Mouse (Mus musculus): Measurements from ENCODE around the gene Ybx2.
A peak's percentile ranks its signal among the peaks of the same experiment; 100 is the strongest.
"Not testable (repeated sequence)": the region's sequence is repeated elsewhere in the genome, so short reads cannot be mapped to it uniquely, and the experiment has no call there.

The Ybx2 gene

GRCm38 (mm10) chr11:69920266-69921031 is 15.1 kb upstream of the Ybx2 start:
- Histone ChIP-seq H3K36me3 (ENCODE audit: control insufficient read depth, insufficient read depth, low read length, poor library complexity, severe bottlenecking) (peaks cover 17% of the 10 kb centered on the region), H3K27me3 (ENCODE audit: control insufficient read depth, insufficient read depth, low read length, poor library complexity, severe bottlenecking) (no peaks in the 10 kb centered on the region)
- DNase-seq (ENCODE audit: low read depth, low spot score) = peak; percentile 62

DNA sequence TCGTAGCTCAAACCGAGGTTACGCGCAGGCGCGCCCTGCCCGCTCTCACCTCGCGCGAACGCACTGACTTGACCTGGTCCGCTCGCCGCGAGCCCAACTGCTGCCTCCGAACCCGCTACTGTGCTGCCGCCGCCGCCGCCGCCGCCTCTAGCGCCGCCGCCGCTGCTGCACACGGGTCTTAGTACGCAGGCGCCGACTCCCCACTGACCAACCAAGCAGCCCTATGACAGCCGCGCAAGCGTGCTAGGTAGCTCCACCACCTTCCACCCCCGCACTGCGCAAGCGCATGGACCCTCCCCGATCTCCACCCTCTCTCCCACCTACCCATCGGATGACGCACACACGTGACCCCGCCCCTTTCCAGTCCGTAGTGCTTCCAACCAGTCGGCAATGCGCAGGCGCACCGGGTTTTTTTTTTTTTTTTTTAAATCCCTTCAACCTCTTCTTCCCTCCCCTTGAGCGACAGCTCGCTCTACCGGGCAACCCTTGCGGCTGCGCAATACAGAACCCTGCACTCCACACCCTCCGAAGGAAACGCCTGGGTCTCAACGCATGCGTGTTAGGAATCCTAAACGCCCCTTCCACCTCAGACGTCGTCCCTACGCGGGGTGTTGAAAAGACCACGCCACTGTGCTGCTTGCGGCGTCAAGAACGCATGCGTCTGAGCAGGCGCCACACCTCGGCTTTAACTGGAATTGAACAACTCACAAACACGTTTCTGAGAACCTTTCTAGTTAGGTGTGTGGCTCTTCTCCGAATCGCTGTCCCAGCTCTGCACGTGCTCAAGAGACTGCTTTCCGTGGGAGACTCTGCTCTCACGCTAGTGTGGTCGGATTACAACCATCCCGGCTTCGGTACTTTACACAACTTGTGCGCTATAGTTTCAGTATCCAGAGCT is 14.2 kb upstream of the Ybx2 start, which contains the start of gene Eif5a:
TSS of gene Eif5a (minus strand) at position 845 of the 898 bp plus-strand sequence.
- peaks cover 12% of the 10 kb centered on the region for H3K36me3 ChIP-seq (ENCODE audit: control insufficient read depth, insufficient read depth, low read length, poor library complexity, severe bottlenecking)
- DNase-seq (ENCODE audit: low read depth, low spot score) = peak; percentile 100

GRCm38 (mm10) chr11:69922012-69922756 is 13.4 kb upstream of the Ybx2 start:
- peak; percentile 51 for DNase-seq (ENCODE audit: low read depth, low spot score)
- H3K36me3 ChIP-seq (ENCODE audit: control insufficient read depth, insufficient read depth, low read length, poor library complexity, severe bottlenecking) = peaks cover 10% of the 10 kb centered on the region

More for the DNA sequence above, 14.2 kb upstream of the Ybx2 start, which contains the start of gene Eif5a:
- H3K27me3 ChIP-seq (ENCODE audit: control insufficient read depth, insufficient read depth, low read length, poor library complexity, severe bottlenecking) = no peaks in the 10 kb centered on the region

DNA sequence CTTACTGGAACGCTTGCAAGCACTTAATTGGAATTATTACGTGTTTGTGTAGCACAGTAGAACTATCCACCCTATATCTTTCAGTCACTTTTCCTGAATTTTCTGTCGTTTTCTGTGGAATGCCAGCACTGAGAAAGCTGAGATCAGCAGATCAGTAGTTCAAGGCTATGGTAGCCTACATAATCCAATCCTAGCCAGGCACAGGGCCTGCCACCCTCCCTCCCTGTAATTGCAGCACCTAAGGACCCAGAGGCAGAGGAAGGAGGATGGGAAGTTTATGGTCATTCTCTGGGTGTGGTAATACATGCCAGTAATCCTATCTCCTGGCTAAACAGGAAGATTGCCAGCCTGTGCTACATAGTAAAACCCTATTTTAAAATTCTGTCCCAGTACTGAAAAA is 12.8 kb upstream of the Ybx2 start:
- DNase-seq (ENCODE audit: low read depth, low spot score) = no peak
- Histone ChIP-seq H3K27me3 (ENCODE audit: control insufficient read depth, insufficient read depth, low read length, poor library complexity, severe bottlenecking) (no peaks in the 10 kb centered on the region), H3K36me3 (ENCODE audit: control insufficient read depth, insufficient read depth, low read length, poor library complexity, severe bottlenecking) (peaks cover 6% of the 10 kb centered on the region)

More at GRCm38 (mm10) chr11:69922012-69922756, 13.4 kb upstream of the Ybx2 start:
- H3K27me3 ChIP-seq (ENCODE audit: control insufficient read depth, insufficient read depth, low read length, poor library complexity, severe bottlenecking) = no peaks in the 10 kb centered on the region

- no peaks in the 10 kb centered on the region for H3K36me3 ChIP-seq (ENCODE audit: control insufficient read depth, insufficient read depth, low read length, poor library complexity, severe bottlenecking)
- no peak for DNase-seq (ENCODE audit: low read depth, low spot score)
These were observed 8.1 kb upstream of the Ybx2 start for GRCm38 (mm10) chr11:69927501-69927900.

GRCm38 (mm10) chr11:69929712-69930111 is 5.9 kb upstream of the Ybx2 start:
- no peak for DNase-seq (ENCODE audit: low read depth, low spot score)
- Histone ChIP-seq H3K36me3 (ENCODE audit: control insufficient read depth, insufficient read depth, low read length, poor library complexity, severe bottlenecking) (no peaks in the 10 kb centered on the region), H3K27me3 (ENCODE audit: control insufficient read depth, insufficient read depth, low read length, poor library complexity, severe bottlenecking) (no peaks in the 10 kb centered on the region)

More at GRCm38 (mm10) chr11:69927501-69927900, 8.1 kb upstream of the Ybx2 start:
- H3K27me3 ChIP-seq (ENCODE audit: control insufficient read depth, insufficient read depth, low read length, poor library complexity, severe bottlenecking) = no peaks in the 10 kb centered on the region

DNA sequence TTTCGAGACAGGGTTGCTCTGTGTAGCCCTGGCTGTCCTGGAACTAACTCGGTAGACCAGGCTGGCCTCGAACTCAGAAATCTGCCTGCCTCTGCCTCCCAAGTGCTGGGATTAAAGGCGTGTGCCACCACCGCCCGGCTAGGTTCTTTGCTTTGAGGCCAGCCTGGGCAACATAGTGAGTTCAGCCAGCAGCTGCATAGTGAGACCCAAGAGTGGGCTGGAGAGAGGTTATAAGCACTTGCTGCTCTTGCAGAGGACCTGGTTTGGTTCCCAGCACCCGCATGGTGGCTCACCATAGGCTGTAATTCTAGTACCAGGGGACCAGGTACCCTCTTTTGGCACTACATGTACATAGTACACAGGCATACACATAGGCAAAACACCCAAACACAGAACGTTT is 5.4 kb upstream of the Ybx2 start:
- H3K27me3 ChIP-seq (ENCODE audit: control insufficient read depth, insufficient read depth, low read length, poor library complexity, severe bottlenecking); DNase-seq (ENCODE audit: low read depth, low spot score); H3K36me3 ChIP-seq (ENCODE audit: control insufficient read depth, insufficient read depth, low read length, poor library complexity, severe bottlenecking): not testable (repeated sequence)

DNA sequence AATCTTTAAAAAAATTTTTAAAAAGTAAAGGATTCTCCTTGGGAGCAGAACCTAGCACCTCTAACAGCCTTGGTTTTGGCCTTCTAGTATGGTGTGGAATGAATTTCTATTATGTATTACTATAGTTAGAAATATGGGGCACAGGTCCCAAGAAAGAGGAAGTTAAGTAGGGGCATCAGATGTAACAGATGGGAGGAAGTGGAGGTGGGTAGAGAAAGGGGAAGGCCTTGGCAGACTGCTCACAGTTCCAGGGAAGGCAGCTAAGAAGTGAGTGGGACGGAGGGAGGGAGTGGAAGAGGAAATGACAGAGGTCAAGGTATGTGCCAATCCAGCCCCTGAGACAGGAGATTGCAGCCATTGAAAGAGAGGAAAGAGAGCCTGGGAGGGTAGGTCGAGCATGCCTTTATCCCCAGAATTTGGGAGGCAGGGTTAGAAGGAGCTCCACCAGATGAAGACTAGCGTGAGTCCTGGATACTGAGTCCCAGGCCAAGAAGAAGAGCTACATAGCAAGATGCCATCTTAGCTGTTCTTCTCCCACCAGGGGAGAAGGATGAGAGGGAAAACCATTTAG is 4.5 kb upstream of the Ybx2 start:
- Histone ChIP-seq H3K36me3 (ENCODE audit: control insufficient read depth, insufficient read depth, low read length, poor library complexity, severe bottlenecking) (no peaks in the 10 kb centered on the region), H3K27me3 (ENCODE audit: control insufficient read depth, insufficient read depth, low read length, poor library complexity, severe bottlenecking) (no peaks in the 10 kb centered on the region)
- peak; percentile 77 for DNase-seq (ENCODE audit: low read depth, low spot score)

GRCm38 (mm10) chr11:69931769-69932168 is 3.8 kb upstream of the Ybx2 start:
- Histone ChIP-seq H3K36me3 (ENCODE audit: control insufficient read depth, insufficient read depth, low read length, poor library complexity, severe bottlenecking) (no peaks in the 10 kb centered on the region), H3K27me3 (ENCODE audit: control insufficient read depth, insufficient read depth, low read length, poor library complexity, severe bottlenecking) (peaks cover 3% of the 10 kb centered on the region)
- no peak for DNase-seq (ENCODE audit: low read depth, low spot score)

GRCm38 (mm10) chr11:69932254-69932653 is 3.3 kb upstream of the Ybx2 start:
- peak; percentile 47 for DNase-seq (ENCODE audit: low read depth, low spot score)
- Histone ChIP-seq H3K36me3 (ENCODE audit: control insufficient read depth, insufficient read depth, low read length, poor library complexity, severe bottlenecking) (no peaks in the 10 kb centered on the region), H3K27me3 (ENCODE audit: control insufficient read depth, insufficient read depth, low read length, poor library complexity, severe bottlenecking) (peaks cover 3% of the 10 kb centered on the region)

GRCm38 (mm10) chr11:69933066-69933465 is 2.5 kb upstream of the Ybx2 start:
- peaks cover 3% of the 10 kb centered on the region for H3K27me3 ChIP-seq (ENCODE audit: control insufficient read depth, insufficient read depth, low read length, poor library complexity, severe bottlenecking)
- H3K36me3 ChIP-seq (ENCODE audit: control insufficient read depth, insufficient read depth, low read length, poor library complexity, severe bottlenecking) = no peaks in the 10 kb centered on the region
- no peak for DNase-seq (ENCODE audit: low read depth, low spot score)

GRCm38 (mm10) chr11:69934169-69934568 is 1.4 kb upstream of the Ybx2 start:
- no peaks in the 10 kb centered on the region for H3K36me3 ChIP-seq (ENCODE audit: control insufficient read depth, insufficient read depth, low read length, poor library complexity, severe bottlenecking)

GRCm38 (mm10) chr11:69934681-69935080 is 915 bp upstream of the Ybx2 start:
- no peak for DNase-seq (ENCODE audit: low read depth, low spot score)

More at GRCm38 (mm10) chr11:69934169-69934568, 1.4 kb upstream of the Ybx2 start:
- peak; percentile 91 for DNase-seq (ENCODE audit: low read depth, low spot score)
- H3K27me3 ChIP-seq (ENCODE audit: control insufficient read depth, insufficient read depth, low read length, poor library complexity, severe bottlenecking) = peaks cover 3% of the 10 kb centered on the region

GRCm38 (mm10) chr11:69936156-69936555 is 560 bp downstream of the Ybx2 start:
- H3K27me3 ChIP-seq (ENCODE audit: control insufficient read depth, insufficient read depth, low read length, poor library complexity, severe bottlenecking) = peaks cover 3% of the 10 kb centered on the region
- no peaks in the 10 kb centered on the region for H3K36me3 ChIP-seq (ENCODE audit: control insufficient read depth, insufficient read depth, low read length, poor library complexity, severe bottlenecking)
- DNase-seq (ENCODE audit: low read depth, low spot score) = peak; percentile 30

More at GRCm38 (mm10) chr11:69934681-69935080, 915 bp upstream of the Ybx2 start:
- Histone ChIP-seq H3K36me3 (ENCODE audit: control insufficient read depth, insufficient read depth, low read length, poor library complexity, severe bottlenecking) (no peaks in the 10 kb centered on the region), H3K27me3 (ENCODE audit: control insufficient read depth, insufficient read depth, low read length, poor library complexity, severe bottlenecking) (peaks cover 3% of the 10 kb centered on the region)

Data from splenic B cell, adult 2 months (primary cell).